Mouse (Mus musculus): ENCODE measurements around the gene Eprs. TPM values are rescaled to one million over a fixed set of nuclear protein-coding genes. Genes with fewer than 3 reads are reported as not detected.

Gene Eprs
- polyA plus RNA-seq, 1 experiment from 2014 or later = 110 TPM

GRCm38 (mm10) chr1:185363526-185364182 is 810 bp downstream of the Eprs start:
- H3K9me3 ChIP-seq (replicated peaks) = no peaks in the 10 kb centered on the region
- H3K4me2 ChIP-seq = peak overlapping the region; percentile 77
- ATAC-seq (ENCODE audit: insufficient number of reproducible peaks, low FRiP score) = peak; percentile 49; the same call in 1 of the 2 replicates
- peaks cover 24% of the 10 kb centered on the region for H3K4me1 ChIP-seq (replicated peaks)
- peak overlapping the region; percentile 90 for H3K9ac ChIP-seq
- peak overlapping the region; percentile 78 for H3K4me3 ChIP-seq
- H3K27ac ChIP-seq (ENCODE audit: poor library complexity, severe bottlenecking) = peak overlapping the region; percentile 89
- H3K27me3 ChIP-seq (replicated peaks) = no peaks in the 10 kb centered on the region
- H3K36me3 ChIP-seq = peaks cover 7% of the 10 kb centered on the region
- 1% methylated on average over 22 of the region's 22 CpGs for WGBS

GRCm38 (mm10) chr1:185364183-185364540 is 1.3 kb downstream of the Eprs start:
- Histone ChIP-seq H3K9me3 (replicated peaks) (no peaks in the 10 kb centered on the region), H3K27ac (ENCODE audit: poor library complexity, severe bottlenecking) (peak overlapping the region; percentile 89; the same call in 1 of the 2 replicates), H3K9ac (peak overlapping the region; percentile 90; the same call in 1 of the 2 replicates), H3K4me2 (peak overlapping the region; percentile 77), H3K4me1 (replicated peaks) (peaks cover 24% of the 10 kb centered on the region), H3K36me3 (peaks cover 7% of the 10 kb centered on the region), H3K4me3 (peak overlapping the region; percentile 78), H3K27me3 (replicated peaks) (no peaks in the 10 kb centered on the region)
- ATAC-seq (ENCODE audit: insufficient number of reproducible peaks, low FRiP score) = no peak
- WGBS = 27% methylated on average over 6 of the region's 6 CpGs

GRCm38 (mm10) chr1:185367383-185367782 is 4.5 kb downstream of the Eprs start:
- H3K27ac ChIP-seq (ENCODE audit: poor library complexity, severe bottlenecking) = no peak overlapping the region
- H3K9ac ChIP-seq = no peak overlapping the region
- no peak overlapping the region for H3K4me3 ChIP-seq
- no peak for ATAC-seq (ENCODE audit: insufficient number of reproducible peaks, low FRiP score)
- peaks cover 30% of the 10 kb centered on the region for H3K36me3 ChIP-seq
- no peaks in the 10 kb centered on the region for H3K27me3 ChIP-seq (replicated peaks)
- 85% methylated on average over 6 of the region's 6 CpGs for WGBS
- H3K4me1 ChIP-seq (replicated peaks) = peaks cover 17% of the 10 kb centered on the region
- H3K9me3 ChIP-seq (replicated peaks) = no peaks in the 10 kb centered on the region
- H3K4me2 ChIP-seq = no peak overlapping the region

GRCm38 (mm10) chr1:185369979-185370378 is 7.1 kb downstream of the Eprs start:
- H3K4me2 ChIP-seq = no peak overlapping the region
- H3K4me3 ChIP-seq = no peak overlapping the region
- no peak overlapping the region for H3K9ac ChIP-seq
- 85% methylated on average over 6 of the region's 6 CpGs for WGBS
- no peak for ATAC-seq (ENCODE audit: insufficient number of reproducible peaks, low FRiP score)
- no peaks in the 10 kb centered on the region for H3K9me3 ChIP-seq (replicated peaks)
- H3K27ac ChIP-seq (ENCODE audit: poor library complexity, severe bottlenecking) = no peak overlapping the region
- peaks cover 51% of the 10 kb centered on the region for H3K36me3 ChIP-seq
- peaks cover 10% of the 10 kb centered on the region for H3K4me1 ChIP-seq (replicated peaks)
- no peaks in the 10 kb centered on the region for H3K27me3 ChIP-seq (replicated peaks)

GRCm38 (mm10) chr1:185376390-185376789 is 13.5 kb downstream of the Eprs start:
- Histone ChIP-seq H3K9ac (no peak overlapping the region), H3K36me3 (peaks cover 85% of the 10 kb centered on the region), H3K4me3 (no peak overlapping the region), H3K9me3 (replicated peaks) (no peaks in the 10 kb centered on the region), H3K4me1 (replicated peaks) (0 out of 2 replicates have a peak, but pooled peaks cover 4% of the 10 kb centered on the region), H3K27me3 (replicated peaks) (no peaks in the 10 kb centered on the region), H3K27ac (ENCODE audit: poor library complexity, severe bottlenecking) (no peak overlapping the region), H3K4me2 (no peak overlapping the region)
- ATAC-seq (ENCODE audit: insufficient number of reproducible peaks, low FRiP score) = no peak

- Histone ChIP-seq H3K9ac (no peak overlapping the region), H3K9me3 (replicated peaks) (no peaks in the 10 kb centered on the region), H3K4me2 (no peak overlapping the region), H3K4me3 (no peak overlapping the region), H3K27me3 (replicated peaks) (no peaks in the 10 kb centered on the region), H3K36me3 (peaks cover 84% of the 10 kb centered on the region), H3K4me1 (replicated peaks) (0 out of 2 replicates have a peak, but pooled peaks cover 4% of the 10 kb centered on the region), H3K27ac (ENCODE audit: poor library complexity, severe bottlenecking) (no peak overlapping the region)
- no peak for ATAC-seq (ENCODE audit: insufficient number of reproducible peaks, low FRiP score)
- 94% methylated on average over 2 of the region's 2 CpGs for WGBS
These were observed 14.6 kb downstream of the Eprs start for GRCm38 (mm10) chr1:185377429-185377828.

- no peak overlapping the region for H3K4me2 ChIP-seq
- no peaks in the 10 kb centered on the region for H3K9me3 ChIP-seq (replicated peaks)
- H3K36me3 ChIP-seq = peaks cover 70% of the 10 kb centered on the region
- no peak overlapping the region for H3K4me3 ChIP-seq
- H3K4me1 ChIP-seq (replicated peaks) = no peaks in the 10 kb centered on the region; the same call in 1 of the 2 replicates
- 93% methylated on average over 5 of the region's 5 CpGs for WGBS
- no peak overlapping the region for H3K9ac ChIP-seq
- H3K27ac ChIP-seq (ENCODE audit: poor library complexity, severe bottlenecking) = no peak overlapping the region
- H3K27me3 ChIP-seq (replicated peaks) = no peaks in the 10 kb centered on the region
- ATAC-seq (ENCODE audit: insufficient number of reproducible peaks, low FRiP score) = no peak
These were observed 38.8 kb downstream of the Eprs start for GRCm38 (mm10) chr1:185401615-185402014.

- Histone ChIP-seq H3K4me1 (replicated peaks) (no peaks in the 10 kb centered on the region; the same call in 1 of the 2 replicates), H3K4me3 (no peak overlapping the region), H3K27me3 (replicated peaks) (no peaks in the 10 kb centered on the region), H3K9me3 (replicated peaks) (no peaks in the 10 kb centered on the region), H3K36me3 (peaks cover 71% of the 10 kb centered on the region), H3K4me2 (no peak overlapping the region), H3K9ac (no peak overlapping the region), H3K27ac (ENCODE audit: poor library complexity, severe bottlenecking) (no peak overlapping the region)
- no peak for ATAC-seq (ENCODE audit: insufficient number of reproducible peaks, low FRiP score)
- WGBS = 25% methylated on average over 2 of the region's 2 CpGs
These were observed 41.2 kb downstream of the Eprs start for GRCm38 (mm10) chr1:185404021-185404420.

- 72% methylated on average over 10 of the region's 10 CpGs for WGBS
- H3K9me3 ChIP-seq (replicated peaks) = no peaks in the 10 kb centered on the region
- peaks cover 68% of the 10 kb centered on the region for H3K36me3 ChIP-seq
- no peak overlapping the region for H3K27ac ChIP-seq (ENCODE audit: poor library complexity, severe bottlenecking)
- no peak overlapping the region for H3K4me2 ChIP-seq
- H3K9ac ChIP-seq = no peak overlapping the region
- ATAC-seq (ENCODE audit: insufficient number of reproducible peaks, low FRiP score) = no peak
- no peaks in the 10 kb centered on the region for H3K27me3 ChIP-seq (replicated peaks)
- no peak overlapping the region for H3K4me3 ChIP-seq
- H3K4me1 ChIP-seq (replicated peaks) = no peaks in the 10 kb centered on the region; the same call in 1 of the 2 replicates
These were observed 43.1 kb downstream of the Eprs start for GRCm38 (mm10) chr1:185405921-185406320.

- no peaks in the 10 kb centered on the region for H3K9me3 ChIP-seq (replicated peaks)
- no peak overlapping the region for H3K27ac ChIP-seq (ENCODE audit: poor library complexity, severe bottlenecking)
- no peak overlapping the region for H3K4me3 ChIP-seq
- peaks cover 69% of the 10 kb centered on the region for H3K36me3 ChIP-seq
- H3K4me1 ChIP-seq (replicated peaks) = no peaks in the 10 kb centered on the region; the same call in 1 of the 2 replicates
- WGBS = 77% methylated on average over 3 of the region's 3 CpGs
- H3K27me3 ChIP-seq (replicated peaks) = no peaks in the 10 kb centered on the region
- H3K4me2 ChIP-seq = no peak overlapping the region
- ATAC-seq (ENCODE audit: insufficient number of reproducible peaks, low FRiP score) = no peak
- H3K9ac ChIP-seq = no peak overlapping the region
These were observed 47.0 kb downstream of the Eprs start for GRCm38 (mm10) chr1:185409831-185410230.

GRCm38 (mm10) chr1:185418011-185418410 is 55.2 kb downstream of the Eprs start:
- H3K36me3 ChIP-seq = peaks cover 76% of the 10 kb centered on the region
- WGBS = 92% methylated on average over 9 of the region's 9 CpGs
- H3K4me3 ChIP-seq = no peak overlapping the region
- H3K27ac ChIP-seq (ENCODE audit: poor library complexity, severe bottlenecking) = no peak overlapping the region
- no peaks in the 10 kb centered on the region for H3K4me1 ChIP-seq (replicated peaks)
- no peak for ATAC-seq (ENCODE audit: insufficient number of reproducible peaks, low FRiP score)
- no peaks in the 10 kb centered on the region for H3K9me3 ChIP-seq (replicated peaks)
- H3K4me2 ChIP-seq = no peak overlapping the region
- H3K27me3 ChIP-seq (replicated peaks) = no peaks in the 10 kb centered on the region
- H3K9ac ChIP-seq = no peak overlapping the region

GRCm38 (mm10) chr1:185419805-185420204 is 57.0 kb downstream of the Eprs start:
- WGBS = 84% methylated on average over 5 of the region's 5 CpGs
- no peak overlapping the region for H3K4me3 ChIP-seq
- H3K4me2 ChIP-seq = no peak overlapping the region
- no peak overlapping the region for H3K9ac ChIP-seq
- H3K36me3 ChIP-seq = peaks cover 77% of the 10 kb centered on the region
- no peaks in the 10 kb centered on the region for H3K4me1 ChIP-seq (replicated peaks)
- no peak for ATAC-seq (ENCODE audit: insufficient number of reproducible peaks, low FRiP score)
- H3K9me3 ChIP-seq (replicated peaks) = no peaks in the 10 kb centered on the region
- H3K27ac ChIP-seq (ENCODE audit: poor library complexity, severe bottlenecking) = no peak overlapping the region
- H3K27me3 ChIP-seq (replicated peaks) = no peaks in the 10 kb centered on the region
